Mouse (Mus musculus) C2C12 (cell line): ENCODE data around the gene Il1f10. TPM values are rescaled to one million over a fixed set of nuclear protein-coding genes. Genes with fewer than 3 reads are reported as not detected.

Experiments used
- H3K27me3 ChIP-seq: one replicate; pipeline ENCODE4 v1.6.1; 2011; ENCODE audit not compliant: control insufficient read depth, insufficient read depth, insufficient read length
- H3K36me3 ChIP-seq: one replicate; pipeline ENCODE4 v1.6.1; 2011; ENCODE audit not compliant: control insufficient read depth, insufficient read depth
- H3K4me3 ChIP-seq: one replicate; pipeline ENCODE4 v1.5.1; 2011; ENCODE audit warnings: mild to moderate bottlenecking, control low read depth; ENCODE audit not compliant: poor library complexity, insufficient read depth, severe bottlenecking
- H3K79me2 ChIP-seq: one replicate; pipeline ENCODE4 v1.6.1; 2011; ENCODE audit not compliant: control insufficient read depth, insufficient read depth
- H3K79me3 ChIP-seq: one replicate; pipeline ENCODE4 v1.6.1; 2011; ENCODE audit warnings: low read depth, control low read depth
- H3ac ChIP-seq: one replicate; pipeline ENCODE3; 2011; ENCODE audit warnings: low read depth; ENCODE audit not compliant: control insufficient read depth, insufficient read length
- CEBPB ChIP-seq: IDR thresholded peaks from one replicate; pipeline ENCODE4 v1.6.1; 2011; ENCODE audit warnings: low read depth, mild to moderate bottlenecking, control low read depth, moderate library complexity
- CTCF ChIP-seq: IDR thresholded peaks from one replicate; pipeline ENCODE4 v1.5.1; 2011; ENCODE audit not compliant: control insufficient read depth, insufficient read depth, insufficient read length
- FOSL1 ChIP-seq: IDR thresholded peaks from one replicate; pipeline ENCODE4 v1.8.0; 2011; ENCODE audit warnings: mild to moderate bottlenecking, low read length; ENCODE audit not compliant: poor library complexity, insufficient read depth, severe bottlenecking
- MAX ChIP-seq: IDR thresholded peaks from one replicate; pipeline ENCODE4 v1.6.1; 2011; ENCODE audit warnings: mild to moderate bottlenecking, control low read depth
- MYOD1 ChIP-seq: IDR thresholded peaks from one replicate; pipeline ENCODE4 v1.6.1; 2011; ENCODE audit warnings: low read depth; ENCODE audit not compliant: control insufficient read depth, insufficient read length
- MYOG ChIP-seq: IDR thresholded peaks from one replicate; pipeline ENCODE4 v1.6.1; 2011; ENCODE audit not compliant: control insufficient read depth, insufficient read length; ENCODE audit errors: extremely low read depth
- USF1 ChIP-seq: IDR thresholded peaks from one replicate; pipeline ENCODE4 v1.6.1; 2011; ENCODE audit warnings: low read depth, mild to moderate bottlenecking, control low read depth, moderate library complexity
- polyA plus RNA-seq: library from polyadenylated mRNA; unstranded; fragments of >200 nt; fragmentation: generic; extraction: Trizol; gene quantifications from one replicate; pipeline ENCODE4 v1.2.1, GENCODE M21; 2012; ENCODE audit warnings: missing spikeins

The Il1f10 gene
- polyA plus RNA-seq, 1 experiment = not detected

DNA sequence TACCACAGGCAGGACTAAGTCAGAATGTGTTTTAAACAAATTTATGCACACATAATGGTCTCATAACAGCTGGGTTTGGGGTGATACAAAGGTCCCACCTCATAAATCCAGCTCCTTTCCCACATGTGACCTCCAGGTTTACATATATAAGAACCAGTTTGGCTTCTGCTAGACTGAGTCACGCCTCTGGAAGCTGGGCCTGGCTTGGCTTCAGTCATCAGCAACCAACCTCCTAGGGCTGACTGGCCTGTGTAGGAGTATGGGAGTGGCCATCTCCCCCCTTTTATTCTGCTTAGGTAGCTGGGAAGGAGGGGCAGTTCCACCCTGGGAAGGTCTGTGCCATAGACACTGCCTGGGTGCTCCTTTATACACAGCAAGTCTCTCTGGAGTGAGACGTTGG, 45.5 kb downstream of the Il1f10 start, which contains the start of gene Il1rn:
Gene Il1rn (plus strand): TSS at position 309 of the 400 bp plus-strand sequence.
- no peak within 1 kb of the TSS for H3ac ChIP-seq
- H3K27me3 ChIP-seq = no peaks in the 10 kb centered on the region
- no peak within 1 kb of the TSS for H3K4me3 ChIP-seq
- TF ChIP-seq MYOD1 (peak; percentile 5), USF1 (no peak)
- H3K79me2 ChIP-seq = no peaks in the 10 kb centered on the region
- no peaks in the 10 kb centered on the region for H3K79me3 ChIP-seq
- no peaks in the 10 kb centered on the region for H3K36me3 ChIP-seq

DNA sequence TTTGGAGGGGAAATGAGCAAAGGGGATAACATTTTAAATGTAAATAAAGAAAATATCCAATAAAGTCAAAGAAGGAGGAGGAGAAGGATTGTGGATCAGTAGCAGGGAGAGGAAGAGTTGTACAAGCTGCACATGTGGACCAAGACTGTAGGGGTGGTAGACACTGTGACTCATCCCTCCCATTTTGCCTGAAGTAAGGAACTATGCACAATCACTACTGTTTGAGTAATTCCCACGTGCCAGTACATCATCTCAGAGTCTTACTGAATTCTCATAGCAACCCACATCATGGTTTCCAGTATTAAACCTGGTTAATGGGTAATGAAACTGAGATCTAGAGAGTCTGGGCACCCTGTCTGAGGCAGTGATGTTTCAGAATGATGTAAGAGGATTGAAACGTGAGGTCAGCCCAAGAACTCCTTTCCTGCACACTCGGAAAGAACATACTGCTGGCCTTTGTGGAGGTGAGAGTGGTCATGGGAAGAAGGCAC, 50.4 kb downstream of the Il1f10 start:
- Histone ChIP-seq H3K27me3 (no peaks in the 10 kb centered on the region), H3K36me3 (no peaks in the 10 kb centered on the region), H3ac (no peak overlapping the region), H3K4me3 (no peak overlapping the region), H3K79me3 (no peaks in the 10 kb centered on the region), H3K79me2 (no peaks in the 10 kb centered on the region)
- TF ChIP-seq CTCF = no peak
- TF ChIP-seq CEBPB = no peak
- TF ChIP-seq USF1 = no peak
- TF ChIP-seq MYOD1 = no peak
- TF ChIP-seq FOSL1 = no peak
- no peak for TF ChIP-seq MAX
- no peak for TF ChIP-seq MYOG

Other genes starting within 250 kb of the Il1f10 start
- gene Hnmt, start 241.8 kb upstream of the Il1f10 start, polyA plus RNA-seq = not detected
- gene Tbpl2, start 194.6 kb upstream of the Il1f10 start, polyA plus RNA-seq = not detected
- not detected for gene Il1f8, start 138.0 kb upstream of the Il1f10 start, polyA plus RNA-seq
- not detected for gene Il1f9, start 104.7 kb upstream of the Il1f10 start, polyA plus RNA-seq
- not detected for gene Il1f6, start 75.8 kb upstream of the Il1f10 start, polyA plus RNA-seq
- gene Il1f5, start 14.2 kb upstream of the Il1f10 start, polyA plus RNA-seq = not detected
- gene Il1rn, start 45.7 kb downstream of the Il1f10 start, polyA plus RNA-seq = 0.20 TPM
- gene Psd4, start 76.4 kb downstream of the Il1f10 start, polyA plus RNA-seq = under 0.01 TPM
- gene Pax8, start 184.4 kb downstream of the Il1f10 start, polyA plus RNA-seq = not detected